Mouse (Mus musculus) myocyte (in vitro differentiated cells): ENCODE data around the gene Tbc1d9. TPM values are rescaled to one million over a fixed set of nuclear protein-coding genes. Genes with fewer than 3 reads are reported as not detected.

Experiments used
- H3K27me3 ChIP-seq: one replicate; pipeline ENCODE4 v1.6.1; 2011; ENCODE audit not compliant: control insufficient read depth, insufficient read depth, insufficient read length
- H3K36me3 ChIP-seq: one replicate; pipeline ENCODE4 v1.6.1; 2011; ENCODE audit not compliant: control insufficient read depth, insufficient read depth
- H3K4me2 ChIP-seq: one replicate; pipeline ENCODE4 v1.6.1; 2011; ENCODE audit warnings: low read depth, control low read depth
- H3K4me3 ChIP-seq: one replicate; pipeline ENCODE4 v1.5.1; 2011; ENCODE audit warnings: mild to moderate bottlenecking, control low read depth, moderate library complexity
- H3K79me2 ChIP-seq: one replicate; pipeline ENCODE4 v1.6.1; 2011; ENCODE audit not compliant: control insufficient read depth, insufficient read depth
- H3ac ChIP-seq: one replicate; pipeline ENCODE4 v1.6.1; 2011; ENCODE audit not compliant: control insufficient read depth, insufficient read length
- CEBPB ChIP-seq: IDR thresholded peaks from 2 replicates; pipeline ENCODE4 v1.6.1; 2011; ENCODE audit warnings: mild to moderate bottlenecking, moderate library complexity; ENCODE audit not compliant: poor library complexity, insufficient read depth, severe bottlenecking
- E2F4 ChIP-seq: IDR thresholded peaks from one replicate; pipeline ENCODE4 v1.6.1; 2011; ENCODE audit warnings: mild to moderate bottlenecking, control low read depth, moderate library complexity; ENCODE audit not compliant: insufficient read depth
- MAX ChIP-seq: IDR thresholded peaks from one replicate; pipeline ENCODE4 v1.6.1; 2011; ENCODE audit warnings: low read depth, mild to moderate bottlenecking, control low read depth
- MYOD1 ChIP-seq, 3 experiments: IDR thresholded peaks; one replicate each; pipeline ENCODE4 v1.6.1; 2011; ENCODE audit warnings: control low read depth in 2 of 3, low read depth in 2 of 3, mild to moderate bottlenecking in 2 of 3, moderate library complexity in 1 of 3; ENCODE audit not compliant: insufficient read length in 2 of 3, control insufficient read depth in 1 of 3
- MYOG ChIP-seq, 3 experiments: IDR thresholded peaks; one replicate each; pipeline ENCODE4 v1.6.1; 2011; ENCODE audit warnings: control low read depth in 2 of 3, low read depth in 2 of 3, mild to moderate bottlenecking in 2 of 3; ENCODE audit not compliant: insufficient read length in 2 of 3, control insufficient read depth in 1 of 3, insufficient read depth in 1 of 3
- POLR2A ChIP-seq: IDR thresholded peaks from one replicate; pipeline ENCODE4 v1.6.1; 2011; ENCODE audit warnings: low read depth, mild to moderate bottlenecking, control low read depth, moderate library complexity; ENCODE audit not compliant: insufficient read length
- POLR2AphosphoS2 ChIP-seq: IDR thresholded peaks from one replicate; pipeline ENCODE4 v1.6.1; 2011; ENCODE audit warnings: low read depth, control low read depth; ENCODE audit not compliant: insufficient read length
- REST ChIP-seq: IDR thresholded peaks from one replicate; pipeline ENCODE4 v1.6.1; 2011; ENCODE audit warnings: mild to moderate bottlenecking, control low read depth, moderate library complexity; ENCODE audit not compliant: insufficient read depth, insufficient read length
- SRF ChIP-seq: IDR thresholded peaks from one replicate; pipeline ENCODE4 v1.6.1; 2011; ENCODE audit warnings: low read depth; ENCODE audit not compliant: control insufficient read depth, insufficient read length
- TCF12 ChIP-seq: IDR thresholded peaks from one replicate; pipeline ENCODE4 v1.6.1; 2011; ENCODE audit warnings: mild to moderate bottlenecking, control low read depth; ENCODE audit not compliant: poor library complexity, insufficient read depth, severe bottlenecking
- TCF3 ChIP-seq: IDR thresholded peaks from one replicate; pipeline ENCODE4 v1.6.1; 2011; ENCODE audit warnings: low read depth, control low read depth; ENCODE audit not compliant: insufficient read length
- USF1 ChIP-seq: IDR thresholded peaks from one replicate; pipeline ENCODE4 v1.6.1; 2011; ENCODE audit warnings: low read depth, mild to moderate bottlenecking, control low read depth, moderate library complexity
- polyA plus RNA-seq: library from polyadenylated mRNA; unstranded; fragments of >200 nt; fragmentation: generic; extraction: Trizol; gene quantifications from one replicate; pipeline ENCODE4 v1.2.1, GENCODE M21; 2012; ENCODE audit warnings: missing spikeins

Gene Tbc1d9
- polyA plus RNA-seq, 1 experiment: 0.38 TPM

DNA sequence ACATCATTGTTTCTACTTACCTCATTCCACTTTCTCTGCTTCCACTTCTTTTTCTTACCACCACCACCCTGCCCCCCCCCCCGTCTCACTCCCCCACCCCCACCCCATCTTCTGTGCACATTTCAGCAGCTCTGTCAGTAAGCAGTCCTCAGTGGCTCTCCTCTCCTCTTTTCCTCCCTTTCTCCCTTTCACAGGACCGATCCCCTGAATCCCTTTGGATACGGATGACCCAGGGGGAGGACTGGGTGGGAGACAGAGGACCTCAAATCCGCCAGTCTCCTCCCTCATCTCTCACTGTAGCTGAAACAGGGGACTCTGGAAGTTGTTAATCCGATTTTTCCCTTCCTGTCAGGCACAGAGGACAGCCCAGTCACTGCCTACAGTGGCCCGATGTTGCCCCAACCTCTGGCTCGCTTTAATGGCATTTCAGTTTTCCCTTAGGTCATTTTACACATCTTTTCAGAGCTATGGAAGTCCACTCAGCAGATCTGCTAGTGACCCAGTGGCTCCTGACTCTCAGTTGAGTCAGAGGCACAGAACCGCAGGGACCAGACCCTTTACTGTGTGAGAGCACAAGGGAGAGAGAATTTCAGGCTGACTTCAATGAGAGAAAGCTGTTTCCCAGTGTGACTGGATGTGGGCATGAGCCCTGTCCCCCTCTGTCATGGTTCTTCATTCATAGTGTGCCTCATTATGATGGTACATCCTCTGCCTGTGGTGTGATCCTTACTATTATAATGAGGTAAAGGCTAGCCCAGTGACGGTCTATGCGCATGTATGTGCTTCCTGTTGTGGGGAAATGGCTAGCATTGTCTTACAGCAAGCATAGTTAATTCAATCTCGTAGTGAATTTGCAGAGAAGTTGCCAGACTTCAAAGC, 12.4 kb downstream of the Tbc1d9 start:
- Histone ChIP-seq H3K79me2 (no peaks in the 10 kb centered on the region), H3K4me3 (no peak overlapping the region), H3K36me3 (no peaks in the 10 kb centered on the region), H3ac (no peak overlapping the region), H3K27me3 (no peaks in the 10 kb centered on the region), H3K4me2 (no peak overlapping the region)
- TF ChIP-seq TCF3 (no peak), E2F4 (no peak), POLR2AphosphoS2 (no peak), MAX (no peak), POLR2A (no peak)

DNA sequence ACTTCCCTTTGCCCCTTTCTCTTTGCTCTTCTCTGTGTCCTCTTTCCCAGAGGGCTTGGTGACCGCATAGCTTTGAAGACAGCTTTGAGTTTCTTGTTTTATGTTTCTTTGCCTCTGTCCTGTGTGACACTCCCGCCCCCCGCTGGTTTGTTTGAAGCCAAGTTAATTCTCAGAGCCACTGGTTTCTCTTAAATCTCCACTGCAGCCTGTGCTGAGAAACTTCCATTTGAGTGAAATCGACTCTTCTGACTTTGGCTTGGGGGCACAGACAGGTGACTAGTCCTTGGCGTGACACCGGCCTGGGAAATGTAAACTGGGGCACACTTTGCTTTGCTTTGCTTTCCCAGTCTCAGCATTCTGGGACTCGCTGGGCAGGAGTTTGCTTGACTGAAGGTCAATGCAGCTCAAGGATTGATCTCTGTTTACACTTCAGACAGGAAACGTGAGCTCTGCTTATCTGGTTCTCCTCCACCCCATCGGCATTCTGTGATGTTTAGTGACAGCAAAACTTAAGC, 13.1 kb downstream of the Tbc1d9 start:
- H3K4me3 ChIP-seq: no peak overlapping the region
- H3ac ChIP-seq: no peak overlapping the region
- H3K4me2 ChIP-seq: no peak overlapping the region
- TF ChIP-seq CEBPB: no peak
- TF ChIP-seq MYOG (IDR thresholded peaks at IDR 0.05; ENCODE audit: control insufficient read depth in 1 of 3, insufficient read depth in 1 of 3, insufficient read length in 2 of 3, low read depth in 2 of 3): no peak
- no peak for TF ChIP-seq MAX
- no peak for TF ChIP-seq POLR2AphosphoS2
- no peak for TF ChIP-seq REST
- no peak for TF ChIP-seq E2F4
- TF ChIP-seq MYOD1 (IDR thresholded peaks at IDR 0.05; ENCODE audit: control insufficient read depth in 1 of 3, insufficient read length in 2 of 3, low read depth in 2 of 3): no peak
- no peak for TF ChIP-seq TCF12
- no peak for TF ChIP-seq SRF
- no peak for TF ChIP-seq USF1
- no peak for TF ChIP-seq TCF3
- TF ChIP-seq POLR2A: no peak
- no peaks in the 10 kb centered on the region for H3K36me3 ChIP-seq
- no peaks in the 10 kb centered on the region for H3K27me3 ChIP-seq
- no peaks in the 10 kb centered on the region for H3K79me2 ChIP-seq

DNA sequence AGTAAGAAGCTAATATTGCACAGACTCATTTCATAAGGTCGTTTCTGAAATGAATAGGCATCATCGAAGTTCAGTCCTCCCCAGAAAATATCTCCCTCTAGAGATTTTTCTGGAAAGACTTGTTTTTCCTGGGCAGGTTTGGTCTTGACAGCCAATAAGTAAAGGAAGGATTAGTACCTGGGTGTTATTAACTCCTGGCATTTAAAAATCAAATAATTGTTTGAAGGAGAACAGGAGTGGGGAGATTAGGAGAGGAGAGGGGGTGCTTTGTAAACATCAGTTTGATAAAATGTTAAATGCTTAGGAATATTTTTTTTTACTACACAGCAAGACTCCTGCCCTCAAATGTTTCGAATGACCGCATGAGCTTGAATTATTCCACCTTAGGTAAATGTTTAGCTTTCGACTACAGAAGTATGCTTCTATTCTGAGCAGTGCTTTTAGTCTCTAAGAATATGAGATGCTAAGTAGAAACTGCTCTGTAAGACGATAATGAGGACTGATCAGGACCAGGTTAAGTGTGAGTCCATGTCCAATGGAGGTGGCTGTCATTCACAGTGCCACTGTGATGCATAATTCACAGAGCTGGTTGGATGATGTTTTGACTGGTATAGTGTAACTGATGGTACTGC, 16.8 kb downstream of the Tbc1d9 start:
- Histone ChIP-seq H3K4me2 (no peak overlapping the region), H3K79me2 (no peaks in the 10 kb centered on the region), H3K27me3 (no peaks in the 10 kb centered on the region), H3ac (no peak overlapping the region), H3K4me3 (no peak overlapping the region), H3K36me3 (no peaks in the 10 kb centered on the region)
- TF ChIP-seq REST (no peak), TCF12 (no peak), POLR2A (no peak), E2F4 (no peak), SRF (no peak), POLR2AphosphoS2 (no peak), CEBPB (no peak), TCF3 (no peak), USF1 (no peak), MYOD1 (IDR thresholded peaks at IDR 0.05; ENCODE audit: control insufficient read depth in 1 of 3, insufficient read length in 2 of 3, low read depth in 2 of 3) (no peak), MAX (no peak), MYOG (IDR thresholded peaks at IDR 0.05; ENCODE audit: control insufficient read depth in 1 of 3, insufficient read depth in 1 of 3, insufficient read length in 2 of 3, low read depth in 2 of 3) (no peak)

DNA sequence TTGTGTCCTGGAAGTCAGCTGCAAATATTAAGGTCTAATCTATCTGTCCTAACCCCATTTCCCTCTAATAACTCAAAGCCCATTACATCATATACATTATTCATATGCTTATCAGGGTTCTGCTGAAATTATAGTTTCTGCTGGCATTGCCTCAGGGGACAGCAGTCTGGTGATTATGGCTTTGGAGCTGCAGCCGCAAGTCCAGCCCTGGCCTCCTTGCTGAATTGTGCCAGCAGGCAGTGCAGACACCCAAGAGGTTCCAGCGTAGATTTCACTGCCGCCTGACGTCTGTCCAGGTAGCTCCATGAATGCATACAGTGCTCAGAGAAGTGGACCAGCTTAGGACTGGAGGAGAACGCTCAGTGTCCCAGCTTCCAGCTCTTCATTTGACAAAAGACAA, 17.6 kb downstream of the Tbc1d9 start:
- H3K36me3 ChIP-seq: no peaks in the 10 kb centered on the region
- no peak overlapping the region for H3ac ChIP-seq
- TF ChIP-seq CEBPB: no peak

DNA sequence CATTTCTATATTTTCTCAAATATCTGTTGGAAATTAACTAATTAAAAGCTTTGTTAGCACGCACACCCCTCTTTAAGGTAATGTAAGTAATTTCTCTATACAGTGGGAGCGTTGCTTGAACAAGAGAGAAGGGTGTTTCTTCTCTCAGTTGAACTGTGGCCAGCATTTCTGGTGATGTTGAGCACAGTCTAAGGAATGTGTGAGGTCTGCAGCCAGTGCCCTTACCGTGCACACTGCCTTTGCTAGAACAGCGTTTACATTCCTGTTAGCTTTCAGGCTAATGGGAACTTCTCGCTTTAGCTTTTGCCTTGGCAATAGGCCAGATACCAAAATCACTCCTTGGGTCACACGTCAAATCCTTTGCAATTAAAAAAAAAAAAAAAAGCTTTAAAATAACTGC, 21.2 kb downstream of the Tbc1d9 start:
- Histone ChIP-seq H3K27me3 (no peaks in the 10 kb centered on the region), H3K4me3 (no peak overlapping the region), H3K79me2 (no peaks in the 10 kb centered on the region), H3K36me3 (no peaks in the 10 kb centered on the region), H3ac (no peak overlapping the region), H3K4me2 (no peak overlapping the region)
- no peak for TF ChIP-seq USF1
- TF ChIP-seq REST: no peak
- no peak for TF ChIP-seq MYOD1 (IDR thresholded peaks at IDR 0.05; ENCODE audit: control insufficient read depth in 1 of 3, insufficient read length in 2 of 3, low read depth in 2 of 3)
- no peak for TF ChIP-seq POLR2AphosphoS2
- TF ChIP-seq SRF: no peak
- no peak for TF ChIP-seq MAX
- TF ChIP-seq TCF3: no peak
- no peak for TF ChIP-seq CEBPB
- no peak for TF ChIP-seq E2F4
- TF ChIP-seq POLR2A: no peak
- TF ChIP-seq MYOG (IDR thresholded peaks at IDR 0.05; ENCODE audit: control insufficient read depth in 1 of 3, insufficient read depth in 1 of 3, insufficient read length in 2 of 3, low read depth in 2 of 3): no peak
- TF ChIP-seq TCF12: no peak

More for the DNA sequence above, 17.6 kb downstream of the Tbc1d9 start:
- Histone ChIP-seq H3K79me2 (no peaks in the 10 kb centered on the region), H3K4me2 (no peak overlapping the region), H3K27me3 (no peaks in the 10 kb centered on the region), H3K4me3 (no peak overlapping the region)
